In genomic region chr5:30609918-30610645, GRCm38 (mm10) we compare ENCODE assay signal across 23 mouse cellular contexts. TPM values are rescaled to one million over a fixed set of nuclear protein-coding genes. Genes with fewer than 3 reads are reported as not detected.
A peak's percentile ranks its signal among the peaks of the same experiment; 100 is the strongest.
DNase-seq lines count a peak whose midpoint lies in the region; ATAC-seq and TF ChIP-seq lines count a peak whose summit lies in the region.
"Had no signal": no experiment of that assay in that cellular context is flagged by ENCODE, and none has a peak within 500 bp of the region (broad histone marks: within the 10 kb centered on the region; RNA-seq: fewer than 3 reads in every experiment).

No protein-coding gene starts in this region.

- no peak overlapping the region for H3K4me2 ChIP-seq in liver, embryonic 12.5 days
- no peak overlapping the region for H3K4me2 ChIP-seq in midbrain, embryonic 11.5 days
- no peak overlapping the region for H3K4me2 ChIP-seq in midbrain, embryonic 15.5 days
- H3K4me2 ChIP-seq: embryonic facial prominence, embryonic 12.5 days; forebrain, embryonic 13.5 days; forebrain, embryonic 15.5 days had no signal

- H3K9ac ChIP-seq in liver, adult 2 months (ENCODE audit: low read depth, low read length): no peak overlapping the region
- H3K9ac ChIP-seq in liver, embryonic 12.5 days: no peak overlapping the region
- H3K9ac ChIP-seq in midbrain, embryonic 11.5 days (ENCODE audit: low read length): no peak overlapping the region
- no peak overlapping the region for H3K9ac ChIP-seq in midbrain, embryonic 15.5 days
- H3K9ac ChIP-seq: embryonic facial prominence, embryonic 12.5 days; forebrain, embryonic 13.5 days; forebrain, embryonic 15.5 days; forebrain, postnatal 0 days had no signal

- no peak for TF ChIP-seq CTCF in liver, adult 2 months (IDR thresholded peaks at IDR 0.05; ENCODE audit: low read depth, low read length)

- peak; percentile 52 for DNase-seq in cerebellum, adult 9-11 months
- no peak for DNase-seq in cerebellum, adult 9-10 months
- DNase-seq in heart, embryonic 10.5 days (ENCODE audit: low spot score): no peak
- DNase-seq in heart, adult 18-20 months: no peak
- peak; percentile 78 for DNase-seq in liver, adult 2 months (ENCODE audit: extremely low read depth, low read depth, low spot score)
- DNase-seq in midbrain, embryonic 11.5 days (ENCODE audit: low spot score, missing footprints): peak; percentile 54
- DNase-seq: adrenal gland, adult 2 months; adrenal gland, postnatal 10 days; adrenal gland, postnatal 25 days; B cell, adult 2 months; cerebellum, adult 11-12 months; cerebellum, postnatal 10 days; forebrain, postnatal 0 days had no signal

- ATAC-seq in liver, embryonic 12.5 days: no peak
- no peak for ATAC-seq in midbrain, embryonic 11.5 days (ENCODE audit: low FRiP score)
- ATAC-seq in midbrain, embryonic 15.5 days (replicated peaks): no peak
- ATAC-seq: CD4-positive, CD25-positive, alpha-beta regulatory T cell, adult 4 months; forebrain, embryonic 13.5 days; forebrain, embryonic 15.5 days; forebrain, postnatal 0 days; Patski had no signal

- 75% methylated on average over 8 of the region's 8 CpGs for WGBS in heart, embryonic 10.5 days
- WGBS in liver, adult 2 months: 59% methylated on average over 8 of the region's 8 CpGs
- 56% methylated on average over 8 of the region's 8 CpGs for WGBS in liver, embryonic 12.5 days (ENCODE audit: insufficient replicate concordance)
- WGBS in midbrain, embryonic 11.5 days: 78% methylated on average over 8 of the region's 8 CpGs
- 66% methylated on average over 8 of the region's 8 CpGs for WGBS in midbrain, embryonic 15.5 days

- H3K79me2 ChIP-seq in liver, adult 2 months (ENCODE audit: control insufficient read depth, insufficient read depth, low read length): no peaks in the 10 kb centered on the region

- no peaks in the 10 kb centered on the region for H3K36me3 ChIP-seq in heart, embryonic 10.5 days
- no peaks in the 10 kb centered on the region for H3K36me3 ChIP-seq in liver, adult 2 months (ENCODE audit: control insufficient read depth, insufficient read depth, low read length)
- no peaks in the 10 kb centered on the region for H3K36me3 ChIP-seq in liver, embryonic 12.5 days
- no peaks in the 10 kb centered on the region for H3K36me3 ChIP-seq in midbrain, embryonic 11.5 days (ENCODE audit: control insufficient read depth, insufficient read depth, low read length)
- H3K36me3 ChIP-seq in midbrain, embryonic 15.5 days (replicated peaks): no peaks in the 10 kb centered on the region
- H3K36me3 ChIP-seq: embryonic facial prominence, embryonic 10.5 days; embryonic facial prominence, embryonic 12.5 days; forebrain, embryonic 15.5 days; G1E had no signal

- H3K9me3 ChIP-seq in heart, embryonic 10.5 days: no peaks in the 10 kb centered on the region
- no peaks in the 10 kb centered on the region for H3K9me3 ChIP-seq in liver, embryonic 12.5 days (replicated peaks)
- no peaks in the 10 kb centered on the region for H3K9me3 ChIP-seq in midbrain, embryonic 11.5 days (ENCODE audit: control insufficient read depth, low read length)
- H3K9me3 ChIP-seq in midbrain, embryonic 15.5 days: no peaks in the 10 kb centered on the region
- H3K9me3 ChIP-seq: embryonic facial prominence, embryonic 10.5 days; embryonic facial prominence, embryonic 12.5 days; forebrain, embryonic 13.5 days; forebrain, embryonic 15.5 days; G1E had no signal

- H3K4me1 ChIP-seq in heart, embryonic 10.5 days: peaks cover 52% of the 10 kb centered on the region
- H3K4me1 ChIP-seq in liver, adult 2 months (ENCODE audit: control insufficient read depth, insufficient read depth, low read length): peaks cover 6% of the 10 kb centered on the region
- H3K4me1 ChIP-seq in liver, embryonic 12.5 days: peaks cover 11% of the 10 kb centered on the region; the same call in 1 of the 2 replicates
- peaks cover 5% of the 10 kb centered on the region; the same call in 1 of the 2 replicates for H3K4me1 ChIP-seq in midbrain, embryonic 11.5 days (ENCODE audit: control insufficient read depth, insufficient read depth, low read length)
- no peaks in the 10 kb centered on the region for H3K4me1 ChIP-seq in midbrain, embryonic 15.5 days

- H3K27ac ChIP-seq in heart, embryonic 10.5 days: peak overlapping the region; percentile 72; the same call in 1 of the 2 replicates
- no peak overlapping the region for H3K27ac ChIP-seq in liver, adult 2 months (replicated peaks; ENCODE audit: insufficient read depth, low read depth, low read length)
- H3K27ac ChIP-seq in liver, embryonic 12.5 days: no peak overlapping the region
- no peak overlapping the region for H3K27ac ChIP-seq in midbrain, embryonic 11.5 days (ENCODE audit: low read depth, low read length)
- no peak overlapping the region for H3K27ac ChIP-seq in midbrain, embryonic 15.5 days
- H3K27ac ChIP-seq: embryonic facial prominence, embryonic 10.5 days; embryonic facial prominence, embryonic 12.5 days; forebrain, embryonic 13.5 days; forebrain, embryonic 15.5 days had no signal

- no peaks in the 10 kb centered on the region for H3K27me3 ChIP-seq in heart, embryonic 10.5 days (ENCODE audit: insufficient read depth, poor library complexity, severe bottlenecking)
- no peaks in the 10 kb centered on the region for H3K27me3 ChIP-seq in liver, adult 2 months (ENCODE audit: control insufficient read depth, insufficient read depth, low read length)
- H3K27me3 ChIP-seq in liver, embryonic 12.5 days (replicated peaks): peaks cover 13% of the 10 kb centered on the region; the same call in 1 of the 2 replicates
- H3K27me3 ChIP-seq in midbrain, embryonic 11.5 days (ENCODE audit: control insufficient read depth, insufficient read depth, low read length): no peaks in the 10 kb centered on the region
- no peaks in the 10 kb centered on the region for H3K27me3 ChIP-seq in midbrain, embryonic 15.5 days (replicated peaks)
- H3K27me3 ChIP-seq: CH12.LX; forebrain, embryonic 13.5 days; forebrain, embryonic 15.5 days had no signal

- no peak for TF ChIP-seq POLR2A in liver, adult 2 months (IDR thresholded peaks at IDR 0.05; ENCODE audit: extremely low read depth, insufficient read depth, low read length)

- no peak overlapping the region for H3K4me3 ChIP-seq in heart, embryonic 10.5 days
- H3K4me3 ChIP-seq in liver, adult 2 months (ENCODE audit: insufficient read depth, low read depth, low read length): no peak overlapping the region
- H3K4me3 ChIP-seq in liver, embryonic 12.5 days: no peak overlapping the region
- no peak overlapping the region for H3K4me3 ChIP-seq in midbrain, embryonic 11.5 days (ENCODE audit: low read depth, low read length)
- no peak overlapping the region for H3K4me3 ChIP-seq in midbrain, embryonic 15.5 days
- H3K4me3 ChIP-seq: embryonic facial prominence, embryonic 10.5 days; embryonic facial prominence, embryonic 12.5 days; forebrain, embryonic 13.5 days; forebrain, embryonic 15.5 days had no signal

RNA-seq across cellular contexts. Expression of gene Kcnk3, which starts 22.1 kb away (rescaled TPM):
- 17.0 and 34.2 TPM in 2 replicates for polyA plus RNA-seq in heart, embryonic 10.5 days (2016; fragmentation: Nextera tagmentation; extraction: Ambion mirVana)
- total RNA-seq in heart, adult 18-20 months (2021): 100 to 1,000 TPM; 237 to 244 TPM
- 0.18 and 1.0 TPM in 2 replicates for total RNA-seq in liver, adult 2 months (2014; rRNA removed)
- polyA plus RNA-seq in liver, adult 2 months (2012; rRNA removed): 0.61 and 3.2 TPM in 2 replicates
- 0.08 and 0.26 TPM in 2 replicates for polyA plus RNA-seq in liver, embryonic 12.5 days (2016; fragmentation: Nextera tagmentation; extraction: Ambion mirVana)
- polyA plus RNA-seq in midbrain, embryonic 11.5 days (2014; fragmentation: Nextera tagmentation; extraction: Ambion mirVana): 0.27 and 0.50 TPM in 2 replicates
- 6.7 and 7.4 TPM in 2 replicates for polyA plus RNA-seq in midbrain, embryonic 15.5 days (2015; fragmentation: Nextera tagmentation; extraction: Ambion mirVana)
- total RNA-seq: CH12.LX had no signal
- polyA plus RNA-seq: G1E, Patski had no signal

RNA-seq across cellular contexts. Expression of gene Slc35f6, which starts 37.7 kb away (rescaled TPM):
- polyA plus RNA-seq in heart, embryonic 10.5 days (2016; fragmentation: Nextera tagmentation; extraction: Ambion mirVana): 25.5 and 28.4 TPM in 2 replicates
- total RNA-seq in heart, adult 18-20 months (2021): 10 to 100 TPM; 44.7 to 51.8 TPM
- 16.2 and 19.0 TPM in 2 replicates for total RNA-seq in liver, adult 2 months (2014; rRNA removed)
- polyA plus RNA-seq in liver, adult 2 months (2012; rRNA removed): 44.3 and 55.4 TPM in 2 replicates
- 10.3 and 12.1 TPM in 2 replicates for polyA plus RNA-seq in liver, embryonic 12.5 days (2016; fragmentation: Nextera tagmentation; extraction: Ambion mirVana)
- 22.6 and 28.4 TPM in 2 replicates for polyA plus RNA-seq in midbrain, embryonic 11.5 days (2014; fragmentation: Nextera tagmentation; extraction: Ambion mirVana)
- 33.0 and 33.1 TPM in 2 replicates for polyA plus RNA-seq in midbrain, embryonic 15.5 days (2015; fragmentation: Nextera tagmentation; extraction: Ambion mirVana)

RNA-seq across cellular contexts. Expression of gene Cenpa, which starts 56.5 kb away (rescaled TPM):
- 323 and 372 TPM in 2 replicates for polyA plus RNA-seq in heart, embryonic 10.5 days (2016; fragmentation: Nextera tagmentation; extraction: Ambion mirVana)
- 10 to 100 TPM; 58.6 to 66.5 TPM for total RNA-seq in heart, adult 18-20 months (2021)
- 5.3 and 6.8 TPM in 2 replicates for total RNA-seq in liver, adult 2 months (2014; rRNA removed)
- 5.7 and 8.0 TPM in 2 replicates for polyA plus RNA-seq in liver, adult 2 months (2012; rRNA removed)
- 259 and 265 TPM in 2 replicates for polyA plus RNA-seq in liver, embryonic 12.5 days (2016; fragmentation: Nextera tagmentation; extraction: Ambion mirVana)
- 398 and 399 TPM in 2 replicates for polyA plus RNA-seq in midbrain, embryonic 11.5 days (2014; fragmentation: Nextera tagmentation; extraction: Ambion mirVana)
- 39.4 and 45.3 TPM in 2 replicates for polyA plus RNA-seq in midbrain, embryonic 15.5 days (2015; fragmentation: Nextera tagmentation; extraction: Ambion mirVana)

Comparison
In these comparisons a context has a peak if more than half of its experiments do, and no peak if none do; other contexts are left out.
1. DNase-seq: peak in cerebellum, adult 9-11 months (single experiment), liver, adult 2 months (single experiment) and midbrain, embryonic 11.5 days (single experiment); none in cerebellum, adult 9-10 months (single experiment), heart, embryonic 10.5 days (single experiment) and heart, adult 18-20 months (0 of 2).